23 mouse cellular contexts compared by ENCODE assay signal in genomic region chr3:121257418-121257817, GRCm38 (mm10). TPM values are rescaled to one million over a fixed set of nuclear protein-coding genes. Genes with fewer than 3 reads are reported as not detected.
DNase-seq lines count a peak whose midpoint lies in the region; ATAC-seq lines count a peak whose summit lies in the region.
"Had no signal": no experiment of that assay in that cellular context is flagged by ENCODE, and none has a peak within 500 bp of the region (broad histone marks: within the 10 kb centered on the region; RNA-seq: fewer than 3 reads in every experiment).

No protein-coding gene starts in this region.

- no peaks in the 10 kb centered on the region for H3K36me3 ChIP-seq in forebrain, embryonic 14.5 days (ENCODE audit: control insufficient read depth, insufficient read depth, low read length)
- H3K36me3 ChIP-seq: embryonic facial prominence, embryonic 13.5 days; forebrain, embryonic 15.5 days; heart, embryonic 13.5 days; hindbrain, embryonic 15.5 days; intestine, embryonic 15.5 days had no signal

- no peak overlapping the region for H3K9ac ChIP-seq in forebrain, embryonic 14.5 days (ENCODE audit: low read length)
- H3K9ac ChIP-seq: embryonic facial prominence, embryonic 13.5 days; forebrain, embryonic 15.5 days; heart, embryonic 13.5 days; hindbrain, embryonic 15.5 days; intestine, embryonic 15.5 days had no signal

- no peak for ATAC-seq in forebrain, embryonic 14.5 days
- ATAC-seq: forebrain, embryonic 15.5 days; intestine, embryonic 15.5 days; midbrain, embryonic 16.5 days had no signal

- no peak overlapping the region for H3K27ac ChIP-seq in forebrain, embryonic 14.5 days (ENCODE audit: low read depth, low read length)
- H3K27ac ChIP-seq: embryonic facial prominence, embryonic 13.5 days; forebrain, embryonic 15.5 days; heart, embryonic 13.5 days; hindbrain, embryonic 15.5 days; intestine, embryonic 15.5 days had no signal

- H3K9me3 ChIP-seq in forebrain, embryonic 14.5 days (replicated peaks; ENCODE audit: control insufficient read depth, low read length) = no peaks in the 10 kb centered on the region
- H3K9me3 ChIP-seq: embryonic facial prominence, embryonic 13.5 days; forebrain, embryonic 15.5 days; heart, embryonic 13.5 days; hindbrain, embryonic 15.5 days; intestine, embryonic 15.5 days had no signal

- H3K4me1 ChIP-seq in forebrain, embryonic 14.5 days (ENCODE audit: control insufficient read depth, insufficient read depth, low read length) = no peaks in the 10 kb centered on the region

- WGBS in forebrain, embryonic 14.5 days = 81% methylated on average over 10 of the region's 10 CpGs

- peak; percentile 41 to 49 for DNase-seq in layer of hippocampus, adult 8-10 months (ENCODE audit: low spot score in 2 of 2)
- no peak for DNase-seq in layer of hippocampus, postnatal 25 days (ENCODE audit: extremely low spot score in 1 of 2, low spot score in 1 of 2)
- DNase-seq in right cerebral cortex, adult 18-20 months = peak; percentile 84
- DNase-seq in right cerebral cortex, postnatal 14 days = no peak
- peak; percentile 58 to 74 for DNase-seq in left cerebral cortex, adult 9 months (ENCODE audit: low spot score in 2 of 2)
- DNase-seq in right cerebral cortex, postnatal 36 days (ENCODE audit: low spot score in 2 of 2) = peak; percentile 73 to 74
- no peak for DNase-seq in forebrain, embryonic 14.5 days (ENCODE audit: low spot score)
- DNase-seq in adrenal gland, postnatal 14 days = no peak
- DNase-seq: cerebellum, adult 9-10 months; gastrocnemius, postnatal 14 days; heart, adult 18-20 months; kidney, adult 9 months; kidney, postnatal 4 days; lung, adult 18-20 months; lung, postnatal 14 days; spleen, adult 18-20 months; thymus, postnatal 36 days had no signal

- H3K4me2 ChIP-seq in forebrain, embryonic 14.5 days (ENCODE audit: low read length) = no peak overlapping the region
- H3K4me2 ChIP-seq: embryonic facial prominence, embryonic 13.5 days; forebrain, embryonic 15.5 days; heart, embryonic 13.5 days; hindbrain, embryonic 15.5 days; intestine, embryonic 15.5 days had no signal

- no peak overlapping the region for H3K4me3 ChIP-seq in forebrain, embryonic 14.5 days (ENCODE audit: low read depth, low read length)
- H3K4me3 ChIP-seq: embryonic facial prominence, embryonic 13.5 days; forebrain, embryonic 15.5 days; heart, embryonic 13.5 days; hindbrain, embryonic 15.5 days; intestine, embryonic 15.5 days had no signal

- H3K27me3 ChIP-seq in forebrain, embryonic 14.5 days (replicated peaks; ENCODE audit: control insufficient read depth, insufficient read depth, low read length) = peaks cover 6% of the 10 kb centered on the region

RNA-seq across cellular contexts. Expression of gene Tmem56, which starts 25.5 kb away (rescaled TPM):
- 10 to 100 TPM; 27.8 to 41.1 (median 33.5) TPM for total RNA-seq in layer of hippocampus, adult 8-10 months (2022)
- 10 to 100 TPM; 28.1 to 29.3 TPM for total RNA-seq in layer of hippocampus, postnatal 25 days (2021)
- polyA plus RNA-seq in forebrain, embryonic 14.5 days (2014; fragmentation: Nextera tagmentation; extraction: Ambion mirVana) = 2.5 and 3.8 TPM in 2 replicates
- 24.9 and 35.0 TPM in 2 replicates for total RNA-seq in adrenal gland, postnatal 14 days (2021)

RNA-seq across cellular contexts. Expression of gene Alg14, which starts 34.2 kb away (rescaled TPM):
- 10 to 100 TPM; 11.3 to 14.0 (median 12.9) TPM for total RNA-seq in layer of hippocampus, adult 8-10 months (2022)
- 10 to 100 TPM; 12.3 to 13.3 TPM for total RNA-seq in layer of hippocampus, postnatal 25 days (2021)
- 40.9 and 46.6 TPM in 2 replicates for polyA plus RNA-seq in forebrain, embryonic 14.5 days (2014; fragmentation: Nextera tagmentation; extraction: Ambion mirVana)
- 37.2 and 37.9 TPM in 2 replicates for total RNA-seq in adrenal gland, postnatal 14 days (2021)

Comparison
In these comparisons a context has a peak if more than half of its experiments do, and no peak if none do; other contexts are left out.
1. DNase-seq: peak in layer of hippocampus, adult 8-10 months (2 of 2), right cerebral cortex, adult 18-20 months (single experiment), left cerebral cortex, adult 9 months (2 of 2) and right cerebral cortex, postnatal 36 days (2 of 2); none in layer of hippocampus, postnatal 25 days (0 of 2), right cerebral cortex, postnatal 14 days (single experiment), forebrain, embryonic 14.5 days (single experiment) and adrenal gland, postnatal 14 days (single experiment).